Mouse (Mus musculus): ENCODE data around the gene Gm20388. TPM values are rescaled to one million over a fixed set of nuclear protein-coding genes. Genes with fewer than 3 reads are reported as not detected.

Gene Gm20388
- polyA plus RNA-seq, 1 experiment from 2014 or later, result not detected

DNA sequence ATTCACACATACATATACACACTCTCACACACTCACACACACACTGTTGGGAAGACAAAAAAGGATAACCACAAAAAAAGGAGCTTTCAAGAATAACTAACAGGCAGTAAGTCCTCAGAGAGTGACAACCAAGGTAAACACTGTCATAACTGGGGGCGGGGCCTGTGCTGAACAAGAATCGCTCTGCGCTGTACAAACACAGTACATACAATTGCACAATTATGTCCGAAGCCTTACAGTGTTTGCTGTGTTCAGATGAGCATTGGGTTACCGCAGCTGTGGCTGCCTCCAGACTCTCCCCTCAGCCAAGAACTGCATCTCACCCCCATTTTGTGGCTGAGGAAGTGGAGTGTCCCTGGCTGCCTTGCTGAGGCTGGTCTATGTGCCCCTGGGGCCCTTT is 1510.4 kb downstream of the Gm20388 start:
- TF ChIP-seq EP300 (optimal IDR thresholded peaks at IDR 0.05) (no peak), CTCF (IDR thresholded peaks at IDR 0.05; ENCODE audit: low read depth) (no peak)
- no peaks in the 10 kb centered on the region for H3K9me3 ChIP-seq (ENCODE audit: control insufficient read depth, low read length)
- H3K27ac ChIP-seq (replicated peaks), result no peak overlapping the region
- H3K9ac ChIP-seq (ENCODE audit: low read length), result no peak overlapping the region
- no peaks in the 10 kb centered on the region for H3K27me3 ChIP-seq (ENCODE audit: control insufficient read depth, insufficient read depth, low read length)
- no peak overlapping the region for H3K4me2 ChIP-seq (replicated peaks; ENCODE audit: low read depth)
- no peaks in the 10 kb centered on the region for H3K4me1 ChIP-seq (replicated peaks; ENCODE audit: control insufficient read depth, insufficient read depth)
- 35% methylated on average over 5 of the region's 5 CpGs for WGBS
- DNase-seq (ENCODE audit: low spot score), result peak; percentile 76
- H3K4me3 ChIP-seq (ENCODE audit: low read depth, low read length), result no peak overlapping the region
- ATAC-seq (ENCODE audit: low FRiP score, low TSS enrichment), result peak; percentile 88
- no peaks in the 10 kb centered on the region for H3K36me3 ChIP-seq (ENCODE audit: control insufficient read depth, insufficient read depth, low read length)

GRCm38 (mm10) chr8:121424080-121424479 is 1513.4 kb downstream of the Gm20388 start:
- WGBS, result 84% methylated on average over 10 of the region's 10 CpGs
- Histone ChIP-seq H3K27me3 (ENCODE audit: control insufficient read depth, insufficient read depth, low read length) (no peaks in the 10 kb centered on the region), H3K4me2 (replicated peaks; ENCODE audit: low read depth) (no peak overlapping the region), H3K4me1 (replicated peaks; ENCODE audit: control insufficient read depth, insufficient read depth) (no peaks in the 10 kb centered on the region), H3K9ac (ENCODE audit: low read length) (no peak overlapping the region), H3K36me3 (ENCODE audit: control insufficient read depth, insufficient read depth, low read length) (no peaks in the 10 kb centered on the region), H3K9me3 (ENCODE audit: control insufficient read depth, low read length) (no peaks in the 10 kb centered on the region), H3K4me3 (ENCODE audit: low read depth, low read length) (no peak overlapping the region), H3K27ac (replicated peaks) (no peak overlapping the region)
- no peak for TF ChIP-seq CTCF (IDR thresholded peaks at IDR 0.05; ENCODE audit: low read depth)
- TF ChIP-seq EP300 (optimal IDR thresholded peaks at IDR 0.05), result no peak
- no peak for DNase-seq (ENCODE audit: low spot score)
- ATAC-seq (ENCODE audit: low FRiP score, low TSS enrichment), result no peak

- no peak overlapping the region for H3K9ac ChIP-seq (ENCODE audit: low read length)
- 81% methylated on average over 14 of the region's 14 CpGs for WGBS
- H3K4me3 ChIP-seq (ENCODE audit: low read depth, low read length), result no peak overlapping the region
- no peak for TF ChIP-seq EP300 (optimal IDR thresholded peaks at IDR 0.05)
- peak; percentile 59 for TF ChIP-seq CTCF (IDR thresholded peaks at IDR 0.05; ENCODE audit: low read depth)
- no peaks in the 10 kb centered on the region for H3K36me3 ChIP-seq (ENCODE audit: control insufficient read depth, insufficient read depth, low read length)
- no peaks in the 10 kb centered on the region for H3K27me3 ChIP-seq (ENCODE audit: control insufficient read depth, insufficient read depth, low read length)
- no peak overlapping the region for H3K4me2 ChIP-seq (replicated peaks; ENCODE audit: low read depth)
- ATAC-seq (ENCODE audit: low FRiP score, low TSS enrichment) (no peak), DNase-seq (ENCODE audit: low spot score) (no peak)
- H3K4me1 ChIP-seq (replicated peaks; ENCODE audit: control insufficient read depth, insufficient read depth), result no peaks in the 10 kb centered on the region
- no peaks in the 10 kb centered on the region for H3K9me3 ChIP-seq (ENCODE audit: control insufficient read depth, low read length)
- H3K27ac ChIP-seq (replicated peaks), result no peak overlapping the region
Measured at GRCm38 (mm10) chr8:121424600-121424999, 1514.0 kb downstream of the Gm20388 start.

DNA sequence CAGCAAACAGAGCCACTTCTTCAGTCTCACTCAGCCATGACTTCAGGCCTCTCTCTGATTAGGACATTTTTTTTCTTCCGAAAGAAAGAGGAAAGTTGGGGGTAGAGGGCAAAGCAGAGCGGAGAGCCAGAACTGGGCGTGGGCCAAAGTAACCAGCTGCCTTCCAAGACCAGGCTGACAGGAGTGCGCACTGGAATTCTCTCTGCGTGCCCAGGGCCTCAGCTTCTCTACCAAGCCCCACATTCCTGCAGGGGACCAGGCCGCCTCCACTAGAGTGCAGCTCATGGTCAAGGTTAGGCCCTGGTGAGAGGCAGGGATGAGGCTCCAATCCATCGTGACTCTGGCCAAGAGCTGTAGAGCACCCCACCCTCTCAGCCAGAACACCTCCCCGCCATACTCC is 1520.9 kb downstream of the Gm20388 start:
- no peak overlapping the region for H3K4me2 ChIP-seq (replicated peaks; ENCODE audit: low read depth)
- no peak overlapping the region for H3K27ac ChIP-seq (replicated peaks)
- no peak overlapping the region for H3K4me3 ChIP-seq (ENCODE audit: low read depth, low read length)
- no peak for TF ChIP-seq EP300 (optimal IDR thresholded peaks at IDR 0.05)
- no peak for TF ChIP-seq CTCF (IDR thresholded peaks at IDR 0.05; ENCODE audit: low read depth)
- peak; percentile 45 for DNase-seq (ENCODE audit: low spot score)
- H3K27me3 ChIP-seq (ENCODE audit: control insufficient read depth, insufficient read depth, low read length), result no peaks in the 10 kb centered on the region
- H3K9me3 ChIP-seq (ENCODE audit: control insufficient read depth, low read length), result no peaks in the 10 kb centered on the region
- H3K9ac ChIP-seq (ENCODE audit: low read length), result no peak overlapping the region
- 37% methylated on average over 8 of the region's 8 CpGs for WGBS
- no peaks in the 10 kb centered on the region for H3K36me3 ChIP-seq (ENCODE audit: control insufficient read depth, insufficient read depth, low read length)
- no peak for ATAC-seq (ENCODE audit: low FRiP score, low TSS enrichment)
- H3K4me1 ChIP-seq (replicated peaks; ENCODE audit: control insufficient read depth, insufficient read depth), result no peaks in the 10 kb centered on the region

DNA sequence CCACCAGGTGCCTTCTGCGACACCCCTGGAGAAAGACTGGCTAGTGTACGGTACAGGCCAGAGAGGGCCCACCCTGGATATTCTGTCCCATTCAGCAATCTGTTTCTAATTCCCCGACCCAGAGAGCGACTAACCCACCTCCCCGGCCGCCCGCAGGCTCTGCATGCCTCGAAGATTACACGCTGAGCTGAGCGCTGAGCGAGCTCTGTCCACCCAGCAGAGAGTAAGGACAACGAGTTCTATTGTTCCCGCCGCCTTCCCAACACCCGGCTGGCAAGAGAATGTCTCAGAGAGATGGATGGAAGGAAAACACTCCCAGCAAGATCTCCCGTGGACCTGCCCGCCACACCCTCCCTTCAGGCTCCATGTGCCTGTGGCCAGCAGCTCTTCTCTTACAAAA is 1522.8 kb downstream of the Gm20388 start:
- H3K4me2 ChIP-seq (replicated peaks; ENCODE audit: low read depth), result no peak overlapping the region
- DNase-seq (ENCODE audit: low spot score), result no peak
- ATAC-seq (ENCODE audit: low FRiP score, low TSS enrichment), result no peak
- no peaks in the 10 kb centered on the region for H3K4me1 ChIP-seq (replicated peaks; ENCODE audit: control insufficient read depth, insufficient read depth)
- H3K27me3 ChIP-seq (ENCODE audit: control insufficient read depth, insufficient read depth, low read length), result no peaks in the 10 kb centered on the region
- H3K36me3 ChIP-seq (ENCODE audit: control insufficient read depth, insufficient read depth, low read length), result no peaks in the 10 kb centered on the region
- 25% methylated on average over 17 of the region's 17 CpGs for WGBS
- H3K4me3 ChIP-seq (ENCODE audit: low read depth, low read length), result no peak overlapping the region
- H3K9me3 ChIP-seq (ENCODE audit: control insufficient read depth, low read length), result no peaks in the 10 kb centered on the region
- no peak for TF ChIP-seq CTCF (IDR thresholded peaks at IDR 0.05; ENCODE audit: low read depth)
- TF ChIP-seq EP300 (optimal IDR thresholded peaks at IDR 0.05), result no peak
- no peak overlapping the region for H3K9ac ChIP-seq (ENCODE audit: low read length)
- H3K27ac ChIP-seq (replicated peaks), result no peak overlapping the region

- Histone ChIP-seq H3K4me1 (replicated peaks; ENCODE audit: control insufficient read depth, insufficient read depth) (no peaks in the 10 kb centered on the region), H3K27me3 (ENCODE audit: control insufficient read depth, insufficient read depth, low read length) (no peaks in the 10 kb centered on the region), H3K4me2 (replicated peaks; ENCODE audit: low read depth) (peak overlapping the region; percentile 31; the same call in 1 of the 2 replicates), H3K9ac (ENCODE audit: low read length) (no peak overlapping the region), H3K36me3 (ENCODE audit: control insufficient read depth, insufficient read depth, low read length) (no peaks in the 10 kb centered on the region), H3K27ac (replicated peaks) (no peak overlapping the region), H3K4me3 (ENCODE audit: low read depth, low read length) (no peak overlapping the region), H3K9me3 (ENCODE audit: control insufficient read depth, low read length) (no peaks in the 10 kb centered on the region)
- no peak for ATAC-seq (ENCODE audit: low FRiP score, low TSS enrichment)
- DNase-seq (ENCODE audit: low spot score), result no peak
- TF ChIP-seq EP300 (optimal IDR thresholded peaks at IDR 0.05) (no peak), CTCF (IDR thresholded peaks at IDR 0.05; ENCODE audit: low read depth) (no peak)
- WGBS, result 53% methylated on average over 5 of the region's 5 CpGs
Measured at GRCm38 (mm10) chr8:121436656-121437055, 1526.0 kb downstream of the Gm20388 start.
